Mouse (Mus musculus): ENCODE measurements at regions not wholly inside any gene's neighbourhood (a gene's known extent, or its start where the extent isn't known, plus 50 kb on each side); places are given as distances from the start of the nearest gene placed in this dataset.

DNA sequence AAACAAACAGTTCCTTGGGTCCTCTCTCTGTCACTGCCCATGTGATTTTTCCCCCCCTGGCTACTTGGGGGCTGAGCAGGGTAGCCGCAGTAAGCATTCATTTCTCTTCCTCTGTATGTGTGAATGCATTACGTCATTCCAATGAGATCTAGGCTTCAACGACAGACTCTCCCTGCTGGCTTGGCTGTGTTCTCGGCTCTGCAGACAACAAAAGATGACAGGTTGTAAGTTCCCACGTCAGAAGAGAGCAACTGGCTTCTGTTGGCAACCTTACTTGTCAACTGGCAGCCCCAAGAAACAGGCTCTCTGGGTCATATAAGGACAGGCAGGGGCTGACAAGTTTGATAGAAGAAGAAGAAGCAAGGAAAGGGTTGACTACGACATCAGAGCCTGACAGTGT lies 423.4 kb downstream of the Sorl1 start:
- H3K27ac ChIP-seq = no peak overlapping the region
- WGBS = 42% methylated on average over 6 of the region's 6 CpGs
- H3K9me3 ChIP-seq = no peaks in the 10 kb centered on the region
- no peaks in the 10 kb centered on the region for H3K27me3 ChIP-seq
- no peak overlapping the region for H3K4me3 ChIP-seq
- no peak overlapping the region for H3K4me2 ChIP-seq
- H3K36me3 ChIP-seq = no peaks in the 10 kb centered on the region
- no peak overlapping the region for H3K9ac ChIP-seq
- no peak for ATAC-seq (ENCODE audit: insufficient number of reproducible peaks, low FRiP score, low TSS enrichment, low read depth)
- peaks cover 30% of the 10 kb centered on the region for H3K4me1 ChIP-seq

DNA sequence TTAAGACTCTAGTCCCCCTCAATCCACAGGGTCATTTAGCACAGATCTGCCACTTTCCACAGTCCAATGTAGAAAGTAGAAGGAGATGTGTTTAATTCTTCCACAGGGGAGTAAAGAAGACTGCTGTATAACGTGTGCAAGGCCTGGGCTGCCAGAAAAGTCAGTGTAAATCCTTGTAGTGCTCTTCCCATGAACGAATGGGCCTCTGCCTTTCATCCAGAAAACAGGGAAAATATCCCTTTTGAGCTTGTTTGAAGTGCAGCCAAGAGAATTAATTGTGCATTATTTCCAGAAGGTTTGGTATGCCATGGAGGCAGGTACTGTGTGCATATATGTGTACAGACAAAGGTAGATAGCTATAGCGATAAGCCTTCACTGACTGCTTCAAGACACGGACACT lies 425.1 kb downstream of the Sorl1 start:
- H3K27me3 ChIP-seq = no peaks in the 10 kb centered on the region
- H3K9me3 ChIP-seq = no peaks in the 10 kb centered on the region
- no peak overlapping the region for H3K27ac ChIP-seq
- H3K9ac ChIP-seq = no peak overlapping the region
- H3K4me3 ChIP-seq = no peak overlapping the region
- WGBS = 58% methylated on average over 4 of the region's 4 CpGs
- H3K4me2 ChIP-seq = no peak overlapping the region
- H3K36me3 ChIP-seq = no peaks in the 10 kb centered on the region
- peaks cover 19% of the 10 kb centered on the region for H3K4me1 ChIP-seq
- no peak for ATAC-seq (ENCODE audit: insufficient number of reproducible peaks, low FRiP score, low TSS enrichment, low read depth)

DNA sequence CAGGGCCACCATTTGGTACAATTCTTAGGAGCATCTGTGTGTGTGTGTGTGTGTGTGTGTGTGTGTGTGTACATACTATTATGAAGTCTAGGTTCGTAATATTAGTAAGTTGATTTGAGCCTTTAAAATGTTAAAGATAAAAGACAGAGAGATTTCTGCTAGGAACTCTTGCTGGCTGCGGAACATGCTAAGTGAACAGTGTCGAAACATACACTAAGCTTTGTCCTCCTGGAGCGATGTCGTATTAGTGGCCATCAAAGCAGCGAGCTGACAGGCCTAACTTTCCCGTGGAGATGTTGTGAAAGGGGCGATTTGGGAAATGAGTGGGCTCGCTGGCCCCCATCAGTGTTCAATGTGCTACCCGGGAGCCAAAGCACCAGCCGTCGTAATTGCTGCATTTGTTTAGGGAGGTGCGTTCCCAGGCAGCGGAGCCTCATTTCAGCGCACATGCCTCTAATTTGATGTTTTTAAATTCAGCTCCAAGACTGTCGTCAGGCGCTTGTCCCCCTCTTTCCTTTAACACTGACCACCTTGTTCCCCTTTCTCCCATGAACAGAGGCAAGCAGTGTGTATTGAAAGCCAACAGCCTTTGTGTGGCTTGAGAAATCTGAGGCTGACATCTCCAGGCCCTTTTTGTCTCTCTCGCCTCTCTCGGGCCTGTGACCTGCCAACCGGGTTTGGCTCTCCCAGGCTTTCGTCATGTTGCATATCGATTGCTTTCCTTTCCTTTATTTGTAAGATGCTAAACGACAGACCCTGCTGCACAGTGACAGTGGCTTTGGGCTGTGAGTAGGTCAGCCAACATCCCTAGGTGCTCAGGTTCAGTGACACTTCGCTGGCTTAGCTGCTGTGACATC lies 426.3 kb downstream of the Sorl1 start:
- 52% methylated on average over 24 of the region's 24 CpGs for WGBS
- Histone ChIP-seq H3K4me3 (no peak overlapping the region), H3K4me2 (no peak overlapping the region), H3K27ac (no peak overlapping the region), H3K4me1 (peaks cover 14% of the 10 kb centered on the region), H3K9me3 (no peaks in the 10 kb centered on the region), H3K9ac (no peak overlapping the region), H3K27me3 (no peaks in the 10 kb centered on the region), H3K36me3 (no peaks in the 10 kb centered on the region)
- ATAC-seq (ENCODE audit: insufficient number of reproducible peaks, low FRiP score, low TSS enrichment, low read depth) = no peak

DNA sequence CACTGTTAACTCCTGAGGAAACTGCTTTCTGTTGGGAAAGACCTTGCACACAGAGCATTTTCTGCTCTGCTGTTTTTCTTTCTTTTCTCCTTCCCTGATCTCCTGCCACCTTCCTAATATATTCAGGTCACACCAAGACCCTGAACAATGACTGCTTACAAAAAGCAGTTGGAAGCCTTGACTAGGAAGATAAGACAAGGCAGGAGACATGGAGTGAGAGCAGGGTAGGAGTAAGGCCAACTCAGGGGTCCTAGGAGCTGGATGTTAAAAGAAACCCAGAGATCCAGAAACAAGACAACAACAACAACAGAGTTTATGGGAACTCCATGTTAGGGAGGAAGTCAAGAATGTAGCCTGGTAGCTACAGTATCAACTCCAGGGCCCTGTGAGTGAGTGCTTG lies 426.9 kb downstream of the Sorl1 start:
- no peak for ATAC-seq (ENCODE audit: insufficient number of reproducible peaks, low FRiP score, low TSS enrichment, low read depth)
- Histone ChIP-seq H3K9me3 (no peaks in the 10 kb centered on the region), H3K4me3 (no peak overlapping the region), H3K27ac (no peak overlapping the region), H3K36me3 (no peaks in the 10 kb centered on the region), H3K4me2 (no peak overlapping the region), H3K4me1 (peaks cover 14% of the 10 kb centered on the region), H3K9ac (no peak overlapping the region), H3K27me3 (no peaks in the 10 kb centered on the region)

DNA sequence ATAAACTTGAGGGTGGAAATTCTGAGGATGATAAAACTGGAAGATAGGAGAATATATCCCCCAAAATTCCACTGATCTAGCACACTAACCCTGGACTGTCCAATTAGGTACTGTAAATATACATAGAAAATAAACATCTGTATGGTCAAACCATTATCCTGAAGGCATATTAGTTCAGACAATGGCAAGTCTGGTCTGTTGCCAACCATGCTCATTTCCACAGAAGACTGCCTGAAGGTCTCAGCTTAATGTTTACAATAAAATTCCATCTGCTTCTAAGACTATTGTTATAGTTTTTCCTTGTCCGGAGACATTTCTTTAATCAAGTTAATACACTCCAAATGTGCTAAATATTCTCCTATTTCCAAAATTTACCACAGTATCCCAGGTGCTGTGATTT lies 441.2 kb downstream of the Sorl1 start:
- Histone ChIP-seq H3K4me3 (no peak overlapping the region), H3K4me1 (peaks cover 3% of the 10 kb centered on the region; the same call in 1 of the 2 replicates), H3K27ac (no peak overlapping the region), H3K9me3 (no peaks in the 10 kb centered on the region), H3K36me3 (no peaks in the 10 kb centered on the region), H3K9ac (no peak overlapping the region), H3K4me2 (no peak overlapping the region), H3K27me3 (no peaks in the 10 kb centered on the region)
- WGBS = 37% methylated on average over 1 of the region's 1 CpGs
- ATAC-seq (ENCODE audit: insufficient number of reproducible peaks, low FRiP score, low TSS enrichment, low read depth) = no peak

DNA sequence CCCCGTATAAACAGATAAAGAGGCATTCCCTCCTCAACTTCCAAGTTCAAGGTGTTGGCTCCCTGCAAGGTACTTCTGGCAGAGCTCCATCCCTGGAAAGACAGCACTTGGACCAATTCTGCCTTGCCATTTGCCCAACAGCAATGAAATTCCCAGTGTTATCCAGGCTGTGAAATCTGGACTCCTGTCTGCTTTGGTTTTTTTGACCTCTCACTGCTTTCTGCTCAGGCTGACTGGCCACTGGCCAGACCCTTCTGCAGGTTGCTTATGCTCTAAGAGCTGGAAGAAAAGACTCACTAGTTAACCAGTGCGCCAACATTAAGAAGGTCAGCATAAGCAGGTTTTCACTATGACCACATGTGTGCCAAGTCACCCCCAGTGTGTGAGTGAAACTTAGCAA lies 448.4 kb downstream of the Sorl1 start:
- no peak for ATAC-seq (ENCODE audit: insufficient number of reproducible peaks, low FRiP score, low TSS enrichment, low read depth)
- WGBS = 68% methylated on average over 2 of the region's 2 CpGs
- H3K27ac ChIP-seq = no peak overlapping the region

DNA sequence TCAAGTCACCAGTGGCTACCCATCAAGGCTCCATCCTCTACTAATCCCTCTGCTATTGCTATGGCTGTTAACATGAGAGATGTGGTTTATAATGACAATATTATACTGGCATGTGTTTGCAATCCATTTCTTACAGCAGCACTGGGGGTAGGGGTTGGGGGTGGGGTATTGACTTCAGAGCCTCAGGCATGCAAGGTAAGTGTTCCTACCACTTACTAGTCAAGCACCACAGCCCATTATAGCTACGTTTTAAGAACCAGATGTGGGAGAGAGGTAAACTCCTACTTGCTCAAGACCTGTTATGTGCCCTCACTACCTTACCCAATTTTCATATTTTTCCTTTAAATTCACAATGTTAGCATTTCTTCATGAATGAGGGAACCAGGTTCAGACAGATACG lies 451.1 kb downstream of the Sorl1 start:
- no peak for ATAC-seq (ENCODE audit: insufficient number of reproducible peaks, low FRiP score, low TSS enrichment, low read depth)
- Histone ChIP-seq H3K9me3 (no peaks in the 10 kb centered on the region), H3K4me2 (no peak overlapping the region), H3K9ac (no peak overlapping the region), H3K36me3 (no peaks in the 10 kb centered on the region), H3K27ac (no peak overlapping the region), H3K4me3 (no peak overlapping the region), H3K4me1 (0 out of 2 replicates have a peak, but pooled peaks cover 3% of the 10 kb centered on the region), H3K27me3 (no peaks in the 10 kb centered on the region)
- 22% methylated on average over 2 of the region's 2 CpGs for WGBS

More for the DNA sequence above, 448.4 kb downstream of the Sorl1 start:
- Histone ChIP-seq H3K36me3 (no peaks in the 10 kb centered on the region), H3K4me3 (no peak overlapping the region), H3K9ac (no peak overlapping the region), H3K27me3 (no peaks in the 10 kb centered on the region), H3K4me1 (0 out of 2 replicates have a peak, but pooled peaks cover 3% of the 10 kb centered on the region), H3K4me2 (no peak overlapping the region), H3K9me3 (no peaks in the 10 kb centered on the region)

DNA sequence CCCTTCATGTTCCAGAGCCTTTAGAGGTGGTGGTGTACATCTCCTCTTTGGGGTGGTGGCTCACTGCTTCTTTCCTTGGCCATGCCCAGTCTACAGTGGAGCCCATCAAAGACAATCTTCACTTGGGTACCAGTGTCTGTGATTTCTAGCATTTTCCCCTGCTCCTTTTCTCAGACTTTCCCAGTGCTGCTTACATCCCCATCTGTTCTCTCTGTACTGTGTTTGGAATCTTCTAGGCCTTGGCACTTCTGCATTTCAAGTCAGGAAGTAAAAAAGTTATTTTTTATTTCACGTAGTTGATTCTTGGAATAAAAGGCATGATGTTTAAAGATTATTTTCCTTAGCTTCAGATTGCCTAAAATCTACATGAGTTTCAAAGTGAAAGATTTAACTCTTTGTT lies 455.4 kb downstream of the Sorl1 start:
- Histone ChIP-seq H3K27ac (no peak overlapping the region), H3K9me3 (no peaks in the 10 kb centered on the region), H3K9ac (no peak overlapping the region), H3K36me3 (no peaks in the 10 kb centered on the region), H3K27me3 (no peaks in the 10 kb centered on the region), H3K4me1 (peaks cover 5% of the 10 kb centered on the region; the same call in 1 of the 2 replicates), H3K4me3 (no peak overlapping the region), H3K4me2 (no peak overlapping the region)
- no peak for ATAC-seq (ENCODE audit: insufficient number of reproducible peaks, low FRiP score, low TSS enrichment, low read depth)
- WGBS = 50% methylated on average over 1 of the region's 1 CpGs

DNA sequence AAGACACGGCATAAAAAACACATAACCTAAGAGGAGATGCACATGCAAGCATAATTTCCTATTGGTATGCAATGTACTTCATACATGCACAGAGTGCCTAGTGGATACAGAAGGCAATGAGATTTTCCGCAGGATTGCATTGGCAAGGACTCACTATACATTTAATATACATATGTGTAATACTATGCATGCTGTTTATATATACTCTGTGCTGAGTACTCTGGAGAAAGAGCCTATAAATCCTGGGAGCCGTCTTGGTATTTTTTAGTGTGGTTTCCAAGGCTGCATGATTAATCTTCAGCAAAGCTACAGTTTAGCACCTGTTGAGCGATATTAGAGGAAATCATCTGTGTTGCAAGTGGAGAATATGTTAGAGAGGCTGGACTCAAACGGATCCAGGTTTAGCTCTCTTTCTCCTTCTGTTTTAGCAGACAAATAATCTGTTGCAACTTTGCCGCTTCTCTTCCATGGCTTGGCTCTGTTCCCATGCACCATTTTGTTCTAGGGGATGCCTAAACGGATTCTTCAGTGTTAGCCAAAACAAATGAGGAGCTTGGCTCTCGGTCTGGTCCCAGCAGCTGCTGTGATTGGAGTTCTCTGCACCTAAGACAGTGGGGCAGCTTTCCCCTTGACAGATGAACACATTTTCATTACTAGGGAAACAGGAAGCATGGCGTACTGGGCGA lies 459.0 kb downstream of the Sorl1 start:
- Histone ChIP-seq H3K9me3 (no peaks in the 10 kb centered on the region), H3K36me3 (no peaks in the 10 kb centered on the region), H3K9ac (no peak overlapping the region), H3K4me2 (no peak overlapping the region), H3K4me3 (no peak overlapping the region), H3K4me1 (peaks cover 5% of the 10 kb centered on the region; the same call in 1 of the 2 replicates), H3K27me3 (no peaks in the 10 kb centered on the region), H3K27ac (peak overlapping the region; percentile 58)
- 52% methylated on average over 10 of the region's 10 CpGs for WGBS
- ATAC-seq (ENCODE audit: insufficient number of reproducible peaks, low FRiP score, low TSS enrichment, low read depth) = no peak

DNA sequence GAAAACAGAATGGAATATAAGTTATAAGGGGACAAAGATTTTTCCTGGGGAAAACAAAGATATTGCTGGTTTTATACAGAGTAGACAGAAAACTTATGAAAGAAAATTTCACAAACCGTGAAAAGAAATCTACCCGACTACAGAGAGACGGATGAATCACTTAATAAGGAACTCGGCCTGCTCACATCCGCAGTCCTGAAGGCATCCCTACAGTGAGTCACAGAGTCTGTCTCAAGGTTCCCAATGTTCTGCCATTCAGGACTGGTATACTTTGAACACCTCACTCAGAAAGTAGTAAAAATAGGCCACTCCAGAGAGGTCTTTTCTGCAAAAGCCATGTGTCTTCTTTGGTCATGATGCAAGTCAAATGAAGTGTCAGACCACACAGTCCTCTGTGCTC lies 463.5 kb downstream of the Sorl1 start:
- no peaks in the 10 kb centered on the region for H3K9me3 ChIP-seq
- no peak overlapping the region for H3K9ac ChIP-seq
- no peak overlapping the region for H3K4me3 ChIP-seq
- H3K27me3 ChIP-seq = no peaks in the 10 kb centered on the region
- H3K4me1 ChIP-seq = peaks cover 5% of the 10 kb centered on the region; the same call in 1 of the 2 replicates
- H3K36me3 ChIP-seq = no peaks in the 10 kb centered on the region
- no peak overlapping the region for H3K4me2 ChIP-seq
- no peak overlapping the region for H3K27ac ChIP-seq
- WGBS = 90% methylated on average over 5 of the region's 5 CpGs
- ATAC-seq (ENCODE audit: insufficient number of reproducible peaks, low FRiP score, low TSS enrichment, low read depth) = no peak

DNA sequence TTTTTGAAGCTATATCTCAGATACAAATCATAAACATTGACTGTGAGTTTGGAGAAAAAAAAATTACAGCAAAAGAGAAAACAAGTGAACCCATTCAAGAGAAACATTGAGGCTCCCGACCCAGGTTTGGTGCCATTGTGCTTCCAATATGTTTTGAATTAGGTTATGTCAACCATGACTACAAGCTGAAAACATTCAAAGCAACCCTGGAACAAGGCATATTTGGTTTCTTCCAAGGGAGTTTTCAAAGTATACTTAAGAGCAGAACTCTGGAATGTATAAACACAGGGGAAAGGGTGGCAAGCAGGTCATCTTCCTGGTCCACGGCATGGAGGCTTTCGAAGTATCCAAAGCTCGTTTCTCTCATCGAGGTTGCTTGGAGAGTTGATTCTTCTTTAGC lies 464.1 kb downstream of the Sorl1 start:
- WGBS = 72% methylated on average over 5 of the region's 5 CpGs
- Histone ChIP-seq H3K27me3 (no peaks in the 10 kb centered on the region), H3K4me2 (no peak overlapping the region), H3K4me3 (no peak overlapping the region), H3K4me1 (0 out of 2 replicates have a peak, but pooled peaks cover 3% of the 10 kb centered on the region), H3K9me3 (no peaks in the 10 kb centered on the region), H3K36me3 (no peaks in the 10 kb centered on the region), H3K27ac (no peak overlapping the region), H3K9ac (no peak overlapping the region)
- ATAC-seq (ENCODE audit: insufficient number of reproducible peaks, low FRiP score, low TSS enrichment, low read depth) = no peak

DNA sequence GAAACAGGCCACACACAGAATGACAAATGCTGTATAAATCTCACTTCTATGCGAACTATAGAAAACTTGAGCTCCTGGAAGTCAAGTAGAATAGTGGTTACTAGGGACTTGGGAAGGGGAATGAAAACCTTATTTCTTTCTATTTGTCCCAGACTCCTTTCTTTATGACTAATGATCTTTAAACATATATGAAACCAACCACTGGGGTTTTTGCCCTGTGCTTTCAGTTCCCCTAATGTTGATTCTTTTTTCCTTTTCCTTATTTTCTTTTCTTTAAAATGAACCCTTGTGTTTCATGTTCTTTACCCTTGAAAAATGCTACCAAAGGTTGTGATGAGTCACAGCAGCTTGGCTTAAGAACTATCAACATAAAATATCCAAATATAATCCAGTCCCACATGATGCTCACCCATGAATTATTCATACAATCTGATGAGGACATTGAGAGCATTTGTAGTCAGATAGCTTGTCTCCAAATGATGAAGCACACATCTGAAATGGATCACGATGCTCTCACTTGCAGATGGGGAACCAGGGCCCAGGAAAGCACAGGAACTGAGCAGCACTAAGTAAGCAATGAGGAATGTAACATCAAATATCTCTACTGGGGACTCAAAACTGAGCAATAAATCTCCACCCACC lies 470.2 kb upstream of the Ubash3b start:
- no peak for ATAC-seq (ENCODE audit: insufficient number of reproducible peaks, low FRiP score, low TSS enrichment, low read depth)
- H3K4me2 ChIP-seq = no peak overlapping the region
- H3K4me1 ChIP-seq = no peaks in the 10 kb centered on the region
- H3K4me3 ChIP-seq = no peak overlapping the region
- H3K36me3 ChIP-seq = no peaks in the 10 kb centered on the region
- no peak overlapping the region for H3K27ac ChIP-seq
- WGBS = 74% methylated on average over 2 of the region's 2 CpGs
- no peaks in the 10 kb centered on the region for H3K27me3 ChIP-seq
- no peak overlapping the region for H3K9ac ChIP-seq
- no peaks in the 10 kb centered on the region for H3K9me3 ChIP-seq
